Mouse (Mus musculus): ENCODE data around the gene Hist1h2ad. TPM values are rescaled to one million over a fixed set of nuclear protein-coding genes. Genes with fewer than 3 reads are reported as not detected.

Gene Hist1h2ad
- polyA plus RNA-seq (2021; fragmentation: Nextera tagmentation) = not detected in 2 replicates
- long read RNA-seq, experiment 1 = 0 reads
- long read RNA-seq, experiment 2 = 0 reads

GRCm38 (mm10) chr13:23573898-23574524 is at the start of gene Hist1h2ad, which contains the start of gene Hist1h2bf:
Hist1h2ad (plus strand) TSS chr13:23574381.
Hist1h2bf (minus strand) TSS chr13:23574196.

DNA sequence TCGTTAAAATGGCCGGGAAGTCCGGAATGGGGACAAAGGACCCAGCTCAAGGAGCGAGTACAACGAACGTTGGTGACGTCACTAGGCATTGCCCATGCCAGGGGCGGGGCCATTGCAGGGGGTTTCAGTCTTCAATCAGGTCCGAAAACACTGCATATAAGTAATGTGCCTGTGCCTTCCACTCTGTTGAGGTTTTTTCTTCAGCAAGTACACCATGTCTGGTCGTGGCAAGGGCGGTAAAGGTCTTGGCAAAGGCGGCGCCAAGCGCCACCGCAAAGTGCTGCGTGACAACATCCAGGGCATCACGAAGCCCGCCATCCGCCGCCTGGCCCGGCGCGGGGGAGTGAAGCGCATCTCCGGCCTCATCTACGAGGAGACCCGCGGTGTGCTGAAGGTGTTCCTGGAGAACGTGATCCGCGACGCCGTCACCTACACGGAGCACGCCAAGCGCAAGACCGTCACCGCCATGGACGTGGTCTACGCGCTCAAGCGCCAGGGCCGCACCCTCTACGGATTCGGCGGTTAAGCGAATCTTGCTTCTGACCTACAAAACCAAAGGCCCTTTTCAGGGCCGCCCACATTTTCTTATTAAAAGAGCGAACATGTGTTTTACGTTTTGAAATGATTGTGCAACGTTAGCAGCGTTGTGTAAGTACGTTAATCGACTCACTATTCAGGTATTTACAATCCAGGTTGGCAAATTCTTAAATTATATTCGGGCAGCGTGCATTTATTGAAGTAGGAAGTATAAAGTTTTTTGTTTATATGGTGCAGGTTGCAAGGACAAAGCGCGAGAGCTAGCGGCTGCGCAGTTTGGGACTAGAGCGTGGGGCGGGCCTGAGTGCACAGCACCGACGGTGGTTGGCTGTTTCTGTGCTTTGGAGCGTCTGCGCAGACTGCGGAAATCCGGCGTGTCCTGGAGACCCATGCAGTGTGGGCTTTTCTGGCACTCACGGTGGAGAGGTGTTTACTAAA is 43.0 kb upstream of the Hist1h2ad start, which contains the start of gene Hist1h4h:
Hist1h4h (plus strand) TSS at position 150 of the 975 bp plus-strand sequence.

DNA sequence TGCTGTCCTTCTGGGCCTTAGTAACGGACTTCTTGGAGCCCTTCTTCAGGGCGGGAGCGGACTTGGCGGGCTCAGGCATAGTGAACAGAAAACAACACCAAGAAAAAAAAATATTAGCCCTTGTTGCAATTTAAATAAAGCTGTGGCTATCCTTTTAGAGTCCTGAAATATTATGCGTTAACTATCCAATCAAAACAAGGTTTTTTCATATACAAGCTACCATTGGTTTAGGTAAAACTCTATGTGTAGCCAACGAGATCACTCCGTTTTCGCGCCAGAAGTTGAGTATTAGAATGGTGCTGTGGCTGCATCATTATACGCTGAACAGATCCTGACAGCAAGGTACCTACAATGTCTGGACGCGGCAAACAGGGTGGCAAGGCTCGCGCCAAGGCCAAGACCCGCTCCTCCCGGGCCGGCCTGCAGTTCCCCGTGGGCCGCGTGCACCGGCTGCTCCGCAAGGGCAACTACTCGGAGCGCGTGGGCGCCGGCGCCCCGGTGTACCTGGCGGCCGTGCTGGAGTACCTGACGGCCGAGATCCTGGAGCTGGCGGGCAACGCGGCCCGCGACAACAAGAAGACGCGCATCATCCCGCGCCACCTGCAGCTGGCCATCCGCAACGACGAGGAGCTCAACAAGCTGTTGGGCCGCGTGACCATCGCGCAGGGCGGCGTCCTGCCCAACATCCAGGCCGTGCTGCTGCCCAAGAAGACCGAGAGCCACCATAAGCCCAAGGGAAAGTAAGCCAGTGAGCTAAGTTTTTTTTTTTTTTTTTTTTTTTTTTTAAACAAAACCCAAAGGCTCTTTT is 40.4 kb upstream of the Hist1h2ad start, which contains the start of gene Hist1h2af:
Hist1h2af (plus strand) TSS at position 347 of the 808 bp plus-strand sequence.

GRCm38 (mm10) chr13:23535137-23536075 is 38.8 kb upstream of the Hist1h2ad start, which contains the start of gene Hist1h3g:
Hist1h3g (plus strand) TSS chr13:23535422.

GRCm38 (mm10) chr13:23542999-23543607 is 31.1 kb upstream of the Hist1h2ad start, which contains the start of gene Hist1h2bh:
Hist1h2bh (minus strand) TSS chr13:23543392.

GRCm38 (mm10) chr13:23543965-23544786 is 30.0 kb upstream of the Hist1h2ad start, which contains the start of gene Hist1h3f:
Hist1h3f (plus strand) TSS chr13:23544052.

GRCm38 (mm10) chr13:23551146-23551834 is 22.9 kb upstream of the Hist1h2ad start, which contains the start of gene Hist1h4f:
Hist1h4f (minus strand) TSS chr13:23551648.

GRCm38 (mm10) chr13:23552962-23553361 is 21.2 kb upstream of the Hist1h2ad start, which contains the start of gene Hist1h1d:
Hist1h1d (plus strand) TSS chr13:23553262.

GRCm38 (mm10) chr13:23561883-23562659 is 12.1 kb upstream of the Hist1h2ad start, which contains the start of gene Hist1h3e:
Hist1h3e (minus strand) TSS chr13:23562369.

DNA sequence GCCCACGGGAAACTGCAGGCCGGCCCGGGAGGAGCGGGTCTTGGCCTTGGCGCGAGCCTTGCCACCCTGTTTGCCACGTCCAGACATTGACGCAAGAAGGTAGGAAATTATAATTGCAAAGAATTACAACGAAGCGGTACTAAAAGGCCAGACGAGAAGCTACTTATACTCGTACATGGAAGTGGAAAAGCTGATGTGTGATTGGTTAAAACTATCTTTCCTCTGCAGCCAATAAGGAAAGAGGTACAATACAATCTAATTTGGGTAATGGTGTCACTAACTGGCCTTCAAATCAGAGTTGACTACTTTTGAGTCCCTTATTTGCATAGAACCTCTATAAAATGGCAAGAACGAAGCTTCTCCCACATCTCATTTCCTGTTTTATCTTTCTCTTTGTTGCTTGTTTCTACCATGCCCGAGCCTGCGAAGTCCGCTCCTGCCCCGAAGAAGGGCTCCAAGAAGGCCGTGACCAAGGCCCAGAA is 3.1 kb upstream of the Hist1h2ad start, which contains the start of the genes Hist1h2ae and Hist1h2bg:
Hist1h2ae (minus strand) TSS at position 199 of the 482 bp plus-strand sequence.
Hist1h2bg (plus strand) TSS at position 375 of the 482 bp plus-strand sequence.

DNA sequence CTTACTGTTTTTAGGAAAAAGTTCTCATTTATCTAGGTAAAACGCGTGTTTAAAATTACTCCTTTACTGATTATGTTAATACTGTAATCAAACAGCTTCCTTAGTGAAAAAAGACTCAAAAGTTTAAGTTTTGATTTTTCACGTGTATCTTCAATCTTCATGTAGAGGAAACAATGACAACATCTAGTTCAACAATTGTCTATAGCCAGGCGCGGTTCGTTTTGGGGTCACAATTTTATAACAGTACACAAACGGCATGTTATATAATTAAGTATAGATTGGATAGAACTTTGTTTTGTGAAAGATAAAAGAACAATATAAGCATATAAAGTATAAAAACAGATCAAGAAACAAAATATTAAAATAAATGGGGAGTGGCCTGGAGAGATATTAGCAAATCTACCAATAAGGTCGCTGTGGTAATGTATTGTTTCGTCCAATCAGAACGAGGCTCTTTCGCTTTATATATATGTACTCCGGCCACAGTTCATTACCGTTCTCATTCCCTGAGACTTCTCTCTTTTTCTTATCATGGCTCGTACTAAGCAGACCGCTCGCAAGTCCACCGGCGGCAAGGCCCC is 1.2 kb downstream of the Hist1h2ad start, which contains the start of gene Hist1h3d:
Hist1h3d (plus strand) TSS at position 493 of the 581 bp plus-strand sequence.

DNA sequence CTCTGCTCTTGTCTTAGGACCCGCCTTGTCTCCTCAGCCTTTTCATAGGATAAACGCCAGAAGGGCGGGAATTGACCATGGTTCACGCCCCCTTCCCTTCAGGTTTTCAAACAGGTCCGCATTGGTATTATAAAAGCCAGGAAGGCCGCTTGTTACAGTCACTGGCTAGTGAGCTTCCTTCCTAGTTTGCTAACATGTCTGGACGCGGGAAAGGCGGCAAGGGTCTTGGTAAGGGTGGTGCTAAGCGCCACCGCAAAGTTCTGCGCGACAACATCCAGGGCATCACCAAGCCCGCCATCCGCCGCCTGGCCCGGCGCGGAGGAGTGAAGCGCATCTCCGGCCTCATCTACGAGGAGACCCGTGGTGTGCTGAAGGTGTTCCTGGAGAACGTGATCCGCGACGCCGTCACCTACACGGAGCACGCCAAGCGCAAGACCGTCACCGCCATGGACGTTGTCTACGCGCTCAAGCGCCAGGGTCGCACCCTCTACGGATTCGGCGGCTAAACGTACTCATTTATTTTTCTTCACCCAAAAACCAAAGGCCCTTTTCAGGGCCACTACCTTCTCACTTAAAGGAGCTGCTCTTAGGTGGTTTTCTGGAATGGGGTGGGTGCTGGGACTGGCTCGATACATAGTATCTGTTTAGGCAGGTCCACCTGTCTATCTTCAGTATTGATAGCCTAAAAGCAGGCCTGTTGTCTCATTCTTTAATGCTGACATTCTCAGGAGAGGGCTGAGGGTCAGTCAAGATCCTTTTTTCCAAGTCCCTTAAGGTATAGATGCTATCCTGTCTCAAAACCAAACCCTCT is 7.4 kb downstream of the Hist1h2ad start, which contains the start of gene Hist1h4d:
Hist1h4d (plus strand) TSS at position 191 of the 811 bp plus-strand sequence.

DNA sequence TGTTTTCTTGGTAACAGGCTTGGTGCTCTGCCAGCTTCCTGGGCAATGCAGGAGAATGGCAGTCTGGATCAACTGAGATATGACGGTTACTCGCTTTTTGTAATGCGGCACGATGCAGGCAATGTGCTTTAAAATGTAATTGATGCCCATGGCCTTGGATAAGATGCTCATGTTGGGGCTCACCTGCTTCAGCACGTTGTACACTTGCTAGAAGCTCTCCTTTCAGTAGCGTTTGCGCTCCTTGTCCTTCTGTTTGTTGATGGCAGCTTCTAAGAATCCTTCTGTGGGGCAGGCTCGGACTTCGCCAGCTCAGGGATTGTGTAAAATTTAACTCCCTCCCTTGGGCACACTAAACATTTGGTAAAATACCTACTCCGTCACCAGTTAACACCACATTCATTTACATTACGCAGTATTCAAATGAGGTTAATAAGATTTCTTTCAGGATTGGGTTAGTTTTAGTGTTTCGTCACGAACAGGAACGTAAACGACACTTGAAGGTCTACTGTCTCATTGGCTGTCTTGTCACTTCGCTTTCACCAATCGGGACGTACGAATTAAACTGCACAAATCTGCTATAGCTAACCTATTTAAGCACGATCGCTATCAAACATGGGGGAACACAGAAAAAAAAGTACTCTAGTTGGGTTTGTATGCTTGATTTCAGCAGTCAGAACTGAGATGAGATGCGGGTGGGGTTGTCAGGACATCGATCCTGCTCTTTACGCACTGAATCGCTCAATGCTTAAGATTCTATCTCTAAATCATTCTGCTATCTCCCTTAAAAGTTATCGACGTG is 46.8 kb downstream of the Hist1h2ad start, which contains the start of gene Hist1h2be:
Hist1h2be (minus strand) TSS at position 392 of the 799 bp plus-strand sequence.

DNA sequence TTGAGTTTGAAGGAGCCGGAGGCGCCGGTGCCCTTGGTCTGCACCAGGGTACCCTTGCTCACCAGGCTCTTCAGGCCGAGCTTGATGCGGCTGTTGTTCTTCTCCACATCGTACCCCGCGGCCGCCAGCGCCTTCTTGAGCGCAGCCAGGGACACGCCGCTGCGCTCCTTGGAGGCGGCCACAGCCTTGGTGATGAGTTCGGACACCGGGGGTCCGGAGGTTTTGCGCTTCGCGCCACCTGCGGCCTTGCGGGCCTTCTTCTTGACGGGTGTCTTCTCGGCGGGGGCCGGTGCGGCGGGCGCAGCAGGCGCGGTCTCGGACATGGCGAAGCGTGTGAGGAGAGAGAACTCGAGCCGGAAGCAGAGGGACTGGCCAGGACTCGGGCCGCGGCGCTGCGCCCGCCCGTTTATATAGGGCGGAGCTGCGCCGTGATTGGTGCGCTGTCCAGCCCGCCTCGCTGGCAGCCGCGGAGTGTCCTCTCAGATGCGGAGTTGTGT is 48.0 kb downstream of the Hist1h2ad start, which contains the start of gene Hist1h1e:
Hist1h1e (minus strand) TSS at position 384 of the 497 bp plus-strand sequence.

Measured in layer of hippocampus, adult 6 months (tissue).